Comparison of ENCODE assay signal across 27 mouse cellular contexts in genomic region chr10:13776014-13776413, GRCm38 (mm10).
DNase-seq lines count a peak whose midpoint lies in the region; ATAC-seq and TF ChIP-seq lines count a peak whose summit lies in the region.
"Had no signal": no experiment of that assay in that cellular context is flagged by ENCODE, and none has a peak within 500 bp of the region (broad histone marks: within the 10 kb centered on the region; RNA-seq: fewer than 3 reads in every experiment).

No protein-coding gene starts in this region.

- peak; percentile 44; the same call in 1 of the 2 replicates for ATAC-seq in embryonic facial prominence, embryonic 14.5 days (ENCODE audit: low read depth)
- ATAC-seq: hindbrain, embryonic 16.5 days; intestine, embryonic 16.5 days; midbrain, embryonic 16.5 days had no signal

- H3K4me2 ChIP-seq in embryonic facial prominence, embryonic 14.5 days (ENCODE audit: low read depth, low read length) = no peak overlapping the region
- H3K4me2 ChIP-seq: heart, embryonic 11.5 days; liver, embryonic 15.5 days; lung, embryonic 15.5 days had no signal

- no peak for TF ChIP-seq POLR2A in olfactory bulb, adult 2 months (IDR thresholded peaks at IDR 0.05; ENCODE audit: insufficient read depth, low read depth, low read length)

- no peak for TF ChIP-seq CTCF in olfactory bulb, adult 2 months (IDR thresholded peaks at IDR 0.05; ENCODE audit: insufficient read depth, low read depth, low read length)

- H3K27ac ChIP-seq in embryonic facial prominence, embryonic 14.5 days (replicated peaks; ENCODE audit: low read depth, low read length) = no peak overlapping the region
- no peak overlapping the region for H3K27ac ChIP-seq in embryonic facial prominence, embryonic 10.5 days (replicated peaks)
- peak overlapping the region; percentile 2; the same call in 1 of the 2 replicates for H3K27ac ChIP-seq in olfactory bulb, adult 2 months (ENCODE audit: insufficient read depth, low read depth, low read length)
- H3K27ac ChIP-seq: forebrain, embryonic 10.5 days; gastrocnemius, adult 2 months; layer of hippocampus, adult 2 months; limb, embryonic 10.5 days; liver, embryonic 15.5 days; lung, embryonic 15.5 days; macrophage; midbrain, embryonic 10.5 days had no signal

- WGBS in embryonic facial prominence, embryonic 14.5 days = 85% methylated on average over 3 of the region's 3 CpGs
- WGBS in embryonic facial prominence, embryonic 10.5 days = 81% methylated on average over 3 of the region's 3 CpGs
- 20% methylated on average over 3 of the region's 3 CpGs for WGBS in olfactory bulb, adult 2 months

- H3K9ac ChIP-seq in embryonic facial prominence, embryonic 14.5 days (ENCODE audit: low read depth, low read length) = no peak overlapping the region
- H3K9ac ChIP-seq: liver, embryonic 15.5 days; lung, embryonic 15.5 days had no signal

- no peaks in the 10 kb centered on the region for H3K36me3 ChIP-seq in embryonic facial prominence, embryonic 14.5 days (ENCODE audit: control insufficient read depth, insufficient read depth, low read length)
- H3K36me3 ChIP-seq in embryonic facial prominence, embryonic 10.5 days (replicated peaks) = no peaks in the 10 kb centered on the region
- H3K36me3 ChIP-seq: forebrain, embryonic 10.5 days; limb, embryonic 10.5 days; liver, embryonic 15.5 days; lung, embryonic 15.5 days; midbrain, embryonic 10.5 days had no signal

- no peaks in the 10 kb centered on the region for H3K9me3 ChIP-seq in embryonic facial prominence, embryonic 14.5 days (ENCODE audit: control insufficient read depth, low read length)
- no peaks in the 10 kb centered on the region for H3K9me3 ChIP-seq in embryonic facial prominence, embryonic 10.5 days
- H3K9me3 ChIP-seq: forebrain, embryonic 10.5 days; limb, embryonic 10.5 days; liver, embryonic 15.5 days; lung, embryonic 15.5 days; midbrain, embryonic 10.5 days had no signal

- no peak for DNase-seq in embryonic facial prominence, embryonic 14.5 days (ENCODE audit: low spot score)
- no peak for DNase-seq in embryonic facial prominence, embryonic 10.5 days (ENCODE audit: low spot score)
- peak; percentile 19 to 29 for DNase-seq in right cerebral cortex, postnatal 36 days (ENCODE audit: low spot score in 2 of 2)
- no peak for DNase-seq in right cerebral cortex, postnatal 10 days (ENCODE audit: low spot score in 2 of 2)
- DNase-seq in lung, postnatal 36 days = no peak
- no peak for DNase-seq in layer of hippocampus, adult 18-20 months (ENCODE audit: low spot score in 2 of 2)
- DNase-seq: adrenal gland, postnatal 25 days; cerebellum, adult 9-10 months; gastrocnemius, adult 2 months; kidney, adult 9 months; kidney, postnatal 14 days; liver; right cerebral cortex, postnatal 14 days; thymus, adult 2 months; thymus, postnatal 4 days had no signal

- H3K4me1 ChIP-seq in embryonic facial prominence, embryonic 14.5 days (ENCODE audit: control insufficient read depth, insufficient read depth, low read length) = no peaks in the 10 kb centered on the region
- H3K4me1 ChIP-seq in embryonic facial prominence, embryonic 10.5 days = no peaks in the 10 kb centered on the region
- peaks cover 11% of the 10 kb centered on the region; the same call in 1 of the 2 replicates for H3K4me1 ChIP-seq in olfactory bulb, adult 2 months (ENCODE audit: control insufficient read depth, insufficient read depth, low read length)
- H3K4me1 ChIP-seq: limb, embryonic 10.5 days; liver, embryonic 15.5 days; lung, embryonic 15.5 days; midbrain, embryonic 10.5 days had no signal

- H3K4me3 ChIP-seq in embryonic facial prominence, embryonic 14.5 days (ENCODE audit: low read depth, low read length) = no peak overlapping the region
- H3K4me3 ChIP-seq in embryonic facial prominence, embryonic 10.5 days = no peak overlapping the region
- H3K4me3 ChIP-seq in olfactory bulb, adult 2 months (ENCODE audit: insufficient read depth, low read depth, low read length) = no peak overlapping the region
- H3K4me3 ChIP-seq: forebrain, embryonic 10.5 days; gastrocnemius, adult 2 months; layer of hippocampus, adult 2 months; limb, embryonic 10.5 days; liver, embryonic 15.5 days; lung, embryonic 15.5 days; midbrain, embryonic 10.5 days had no signal

- no peaks in the 10 kb centered on the region for H3K27me3 ChIP-seq in embryonic facial prominence, embryonic 14.5 days (replicated peaks; ENCODE audit: control insufficient read depth, insufficient read depth, low read length)
- no peaks in the 10 kb centered on the region for H3K27me3 ChIP-seq in embryonic facial prominence, embryonic 10.5 days (replicated peaks; ENCODE audit: low read depth, poor library complexity, severe bottlenecking)
- H3K27me3 ChIP-seq: liver, embryonic 15.5 days; lung, embryonic 15.5 days had no signal

Comparison
In these comparisons a context has a peak if more than half of its experiments do, and no peak if none do; other contexts are left out.
1. DNase-seq: peak in right cerebral cortex, postnatal 36 days (2 of 2); none in embryonic facial prominence, embryonic 14.5 days (single experiment), embryonic facial prominence, embryonic 10.5 days (single experiment), right cerebral cortex, postnatal 10 days (0 of 2), lung, postnatal 36 days (single experiment) and layer of hippocampus, adult 18-20 months (0 of 2).